Mouse (Mus musculus) MEL (cell line): Measurements from ENCODE around the gene Ttf2. TPM values are rescaled to one million over a fixed set of nuclear protein-coding genes. Genes with fewer than 3 reads are reported as not detected.

Source experiments
- DNase-seq: peaks from one replicate; pipeline ENCODE4 v3.0.0; 2011; ENCODE audit warnings: low read depth, low spot score
- H3K27ac ChIP-seq: 2 replicates; pipeline ENCODE4 v1.5.1; 2012; ENCODE audit warnings: low read depth, mild to moderate bottlenecking, control low read depth, low read length, moderate library complexity; ENCODE audit not compliant: control insufficient read depth
- H3K27me3 ChIP-seq, 2 experiments: fragments of 150-350 bp in 1 of 2; sonication (generic) in 1 of 2; 2 replicates each; pipeline ENCODE4 v1.6.1; 2012; ENCODE audit warnings: low read length in 2 of 2, mild to moderate bottlenecking in 2 of 2, improper control_type of control experiment in 1 of 2, moderate library complexity in 1 of 2; ENCODE audit not compliant: insufficient read depth in 2 of 2, control insufficient read depth in 1 of 2
- H3K36me3 ChIP-seq, 2 experiments: 2 replicates each; pipeline ENCODE4 v1.6.1; 2012 to 2014; ENCODE audit warnings: low read length in 2 of 2, improper control_type of control experiment in 1 of 2, inconsistent platforms in 1 of 2, mild to moderate bottlenecking in 1 of 2; ENCODE audit not compliant: insufficient read depth in 2 of 2, control insufficient read depth in 1 of 2
- H3K4me1 ChIP-seq, 2 experiments: fragments of 150-350 bp in 1 of 2; sonication (generic) in 1 of 2; 2 replicates each; pipeline ENCODE4 v1.6.1; 2012; ENCODE audit warnings: low read length in 2 of 2, improper control_type of control experiment in 1 of 2, mild to moderate bottlenecking in 1 of 2; ENCODE audit not compliant: insufficient read depth in 2 of 2, control insufficient read depth in 1 of 2
- H3K4me3 ChIP-seq, 2 experiments: fragments of 150-350 bp in 1 of 2; sonication (generic) in 1 of 2; 2 replicates each; pipeline ENCODE4 v1.5.1; 2012; ENCODE audit warnings: low read depth in 2 of 2, low read length in 2 of 2, mild to moderate bottlenecking in 2 of 2, moderate library complexity in 2 of 2, control low read depth in 1 of 2, improper control_type of control experiment in 1 of 2; ENCODE audit not compliant: control insufficient read depth in 1 of 2, insufficient read depth in 1 of 2
- H3K79me2 ChIP-seq: 2 replicates; pipeline ENCODE4 v1.6.1; 2012; ENCODE audit warnings: mild to moderate bottlenecking, low read length, moderate library complexity; ENCODE audit not compliant: control insufficient read depth, poor library complexity, insufficient read depth
- H3K9ac ChIP-seq: 2 replicates; pipeline ENCODE4 v1.6.1; 2012; ENCODE audit warnings: low read depth, mild to moderate bottlenecking, control low read depth, low read length, moderate library complexity; ENCODE audit not compliant: control insufficient read depth, poor library complexity, severe bottlenecking
- H3K9me3 ChIP-seq: fragments of 150-350 bp; sonication (generic); replicated peaks from 2 replicates; pipeline ENCODE4 v1.6.1; 2012; ENCODE audit warnings: mild to moderate bottlenecking, low read length, improper control_type of control experiment, moderate library complexity; ENCODE audit not compliant: insufficient read depth
- BHLHE40 ChIP-seq: IDR thresholded peaks from 2 replicates; pipeline ENCODE4 v1.6.1; 2012; ENCODE audit warnings: low read depth, mild to moderate bottlenecking, inconsistent platforms, low read length, improper control_type of control experiment, borderline replicate concordance
- CHD2 ChIP-seq: IDR thresholded peaks from 2 replicates; pipeline ENCODE4 v1.6.1; 2011; ENCODE audit warnings: low read length, improper control_type of control experiment
- CTCF ChIP-seq, 3 experiments: IDR thresholded peaks in 2 of 3; conservative IDR thresholded peaks in 1 of 3; 2 replicates each; pipeline ENCODE4 v1.5.1; 2011 to 2012; ENCODE audit warnings: low read length in 3 of 3, low read depth in 2 of 3, mild to moderate bottlenecking in 2 of 3, improper control_type of control experiment in 1 of 3, inconsistent platforms in 1 of 3, mixed read lengths in 1 of 3, moderate library complexity in 1 of 3; ENCODE audit not compliant: control insufficient read depth in 1 of 3, insufficient read depth in 1 of 3, poor library complexity in 1 of 3, severe bottlenecking in 1 of 3
- E2F4 ChIP-seq: IDR thresholded peaks from 2 replicates; pipeline ENCODE4 v1.6.1; 2011; ENCODE audit warnings: low read depth, low read length, improper control_type of control experiment, borderline replicate concordance
- ELF1 ChIP-seq: IDR thresholded peaks from 2 replicates; pipeline ENCODE4 v1.6.1; 2014; ENCODE audit warnings: low read depth, mild to moderate bottlenecking, inconsistent platforms, low read length, improper control_type of control experiment, moderate library complexity
- HCFC1 ChIP-seq: IDR thresholded peaks from 2 replicates; pipeline ENCODE4 v1.6.1; 2012; ENCODE audit warnings: low read depth, mild to moderate bottlenecking, inconsistent platforms, low read length, improper control_type of control experiment, moderate library complexity
- JUND ChIP-seq: IDR thresholded peaks from 2 replicates; pipeline ENCODE4 v1.6.1; 2011; ENCODE audit warnings: low read depth, mild to moderate bottlenecking, improper control_type of control experiment, low read length
- MAFK ChIP-seq: IDR thresholded peaks from 2 replicates; pipeline ENCODE4 v1.6.1; 2011; ENCODE audit warnings: low read depth, mild to moderate bottlenecking, low read length, improper control_type of control experiment, borderline replicate concordance
- MAX ChIP-seq: IDR thresholded peaks from 2 replicates; pipeline ENCODE4 v1.6.1; 2011; ENCODE audit warnings: low read length, improper control_type of control experiment
- MYB ChIP-seq: IDR thresholded peaks from 2 replicates; pipeline ENCODE4 v1.6.1; 2011; ENCODE audit warnings: mild to moderate bottlenecking, low read depth, low read length, improper control_type of control experiment
- NELFE ChIP-seq: IDR thresholded peaks from 2 replicates; pipeline ENCODE4 v1.6.1; 2011; ENCODE audit warnings: low read depth, low read length, improper control_type of control experiment
- NRF1 ChIP-seq: IDR thresholded peaks from 2 replicates; pipeline ENCODE4 v1.6.1; 2014; ENCODE audit warnings: low read depth, mild to moderate bottlenecking, inconsistent platforms, low read length, improper control_type of control experiment, moderate library complexity; ENCODE audit not compliant: poor library complexity, insufficient read depth, severe bottlenecking
- POLR2A ChIP-seq, 2 experiments: IDR thresholded peaks; 2 replicates each; pipeline ENCODE4 v1.6.1; 2011 to 2012; ENCODE audit warnings: low read length in 2 of 2, mild to moderate bottlenecking in 2 of 2, control low read depth in 1 of 2, improper control_type of control experiment in 1 of 2, low read depth in 1 of 2, moderate library complexity in 1 of 2; ENCODE audit not compliant: control insufficient read depth in 1 of 2, insufficient read depth in 1 of 2, poor library complexity in 1 of 2
- POLR2AphosphoS5 ChIP-seq: IDR thresholded peaks from 2 replicates; pipeline ENCODE4 v1.6.1; 2012; ENCODE audit warnings: low read depth, borderline replicate concordance, mild to moderate bottlenecking, inconsistent platforms, low read length, moderate library complexity, mixed read lengths
- RCOR1 ChIP-seq: IDR thresholded peaks from 2 replicates; pipeline ENCODE4 v1.6.1; 2012; ENCODE audit warnings: low read depth, mild to moderate bottlenecking, inconsistent platforms, low read length, improper control_type of control experiment
- SIN3A ChIP-seq: IDR thresholded peaks from 2 replicates; pipeline ENCODE4 v1.6.1; 2012; ENCODE audit warnings: low read length, improper control_type of control experiment, inconsistent platforms
- SMC3 ChIP-seq: IDR thresholded peaks from 2 replicates; pipeline ENCODE4 v1.6.1; 2011; ENCODE audit warnings: low read depth, low read length, improper control_type of control experiment
- TCF12 ChIP-seq: IDR thresholded peaks from 2 replicates; pipeline ENCODE4 v1.6.1; 2014; ENCODE audit warnings: low read depth, mild to moderate bottlenecking, inconsistent platforms, low read length, improper control_type of control experiment, moderate library complexity
- USF1 ChIP-seq: IDR thresholded peaks from 2 replicates; pipeline ENCODE4 v1.6.1; 2014; ENCODE audit warnings: low read depth, mild to moderate bottlenecking, inconsistent platforms, low read length, improper control_type of control experiment, moderate library complexity
- ZKSCAN1 ChIP-seq: IDR thresholded peaks from 2 replicates; pipeline ENCODE4 v1.6.1; 2012; ENCODE audit warnings: low read depth, mild to moderate bottlenecking, inconsistent platforms, low read length, improper control_type of control experiment, moderate library complexity
- ZMIZ1 ChIP-seq: IDR thresholded peaks from 2 replicates; pipeline ENCODE4 v1.6.1; 2012; ENCODE audit warnings: low read depth, mild to moderate bottlenecking, inconsistent platforms, low read length, improper control_type of control experiment, moderate library complexity
- polyA plus RNA-seq, 2 experiments: library from polyadenylated mRNA; stranded (reverse) in 1 of 2; unstranded in 1 of 2; fragments of >175 nt in 1 of 2; fragments of >200 nt in 1 of 2; gene quantifications; 2 replicates each; pipeline versions ENCODE4 v1.2.1 to v1.2.4; 2012; ENCODE audit warnings: low replicate concordance in 2 of 2, low read depth in 1 of 2; ENCODE audit not compliant: insufficient read length in 2 of 2, insufficient read depth in 1 of 2, missing spikeins in 1 of 2
- total RNA-seq: library from RNA; depleted of rRNA; stranded (reverse); fragments of 300-350 nt; gene quantifications from 2 replicates; pipeline ENCODE4 v1.2.3, GENCODE M21; 2012

Gene Ttf2
- total and polyA plus RNA-seq, 3 experiments, result 27.7 to 34.4 TPM; not detected in 1

DNA sequence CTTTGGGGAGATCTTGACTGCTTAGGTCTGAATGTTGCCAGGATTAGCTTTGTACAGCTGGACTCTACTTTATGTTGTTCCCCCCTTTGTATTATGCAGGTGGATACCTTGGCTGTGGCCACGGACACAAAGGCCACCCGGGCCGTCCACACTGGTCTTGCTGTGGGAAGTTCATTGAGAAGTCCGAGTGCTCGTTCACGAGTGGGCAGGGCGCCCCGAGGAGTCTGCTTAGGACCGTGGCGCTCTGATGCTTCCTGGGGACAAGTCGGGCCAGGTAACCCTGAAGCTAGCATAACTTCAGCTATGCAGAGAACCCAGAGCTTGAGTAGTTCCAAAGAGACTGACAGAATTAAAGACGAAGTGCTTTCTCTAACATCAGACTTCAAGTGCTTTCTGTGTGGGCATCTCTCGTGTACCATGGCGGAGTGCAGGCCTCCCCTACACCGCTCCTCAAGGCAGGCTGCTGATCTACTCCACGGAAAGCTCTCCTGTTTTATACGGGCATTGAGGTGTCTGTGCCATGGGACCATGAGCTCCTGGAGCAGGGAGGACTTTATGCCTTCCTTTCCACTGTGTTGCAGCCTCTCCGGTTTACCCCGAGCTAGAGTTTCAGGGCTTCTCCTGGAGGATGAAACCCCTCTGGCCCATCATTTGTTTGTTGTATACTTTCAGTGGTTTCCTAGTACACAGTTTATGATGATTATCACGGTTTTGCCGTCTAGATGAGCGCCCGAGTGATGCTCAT lies 38.0 kb downstream of the Ttf2 start:
- no peaks in the 10 kb centered on the region for H3K9me3 ChIP-seq
- H3K79me2 ChIP-seq, result no peaks in the 10 kb centered on the region
- no peak overlapping the region for H3K9ac ChIP-seq
- H3K4me1 ChIP-seq, result peaks cover 0 to 3% of the 10 kb centered on the region in 2 experiments; a peak in 1 of 4 replicates
- no peak for DNase-seq
- no peak overlapping the region for H3K27ac ChIP-seq
- peaks cover 0 to 7% of the 10 kb centered on the region in 2 experiments; a peak in 1 of 4 replicates for H3K36me3 ChIP-seq
- TF ChIP-seq NELFE (no peak), E2F4 (no peak), POLR2A (IDR thresholded peaks at IDR 0.05; ENCODE audit: control insufficient read depth in 1 of 2, insufficient read depth in 1 of 2, low read depth in 1 of 2, low read length in 2 of 2, poor library complexity in 1 of 2) (no peak)
- H3K27me3 ChIP-seq, result no peaks in the 10 kb centered on the region
- H3K4me3 ChIP-seq, result no peak overlapping the region

DNA sequence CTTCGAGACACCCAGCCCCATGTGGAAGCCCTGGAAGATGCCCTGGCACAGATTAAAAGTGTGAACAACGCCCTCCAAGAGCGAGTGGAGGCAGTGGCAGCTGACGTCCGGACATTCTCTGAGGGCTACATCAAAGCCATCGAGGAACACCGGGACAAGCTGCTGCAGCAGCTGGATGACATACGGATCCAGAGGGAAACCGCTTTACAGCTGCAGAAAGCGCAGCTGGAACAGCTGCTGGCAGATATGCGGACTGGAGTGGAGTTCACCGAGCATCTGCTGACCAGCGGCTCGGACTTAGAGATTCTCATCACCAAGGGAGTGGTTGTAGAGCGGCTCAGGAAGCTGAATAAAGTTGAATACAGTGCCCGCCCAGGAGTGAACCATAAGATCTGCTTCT lies 44.3 kb downstream of the Ttf2 start:
- Histone ChIP-seq H3K27me3 (no peaks in the 10 kb centered on the region), H3K4me1 (peaks cover 0 to 14% of the 10 kb centered on the region in 2 experiments; a peak in 3 of 4 replicates), H3K79me2 (no peaks in the 10 kb centered on the region; the same call in 1 of the 2 replicates), H3K27ac (no peak overlapping the region)
- no peak for DNase-seq
- TF ChIP-seq CHD2, result no peak
- no peak for TF ChIP-seq RCOR1
- no peak for TF ChIP-seq USF1
- no peak for TF ChIP-seq ZKSCAN1
- TF ChIP-seq ELF1, result no peak
- TF ChIP-seq CTCF (IDR thresholded peaks at IDR 0.05 in 2 of 3, conservative IDR thresholded peaks at IDR 0.05 in 1 of 3; ENCODE audit: control insufficient read depth in 1 of 3, insufficient read depth in 1 of 3, low read depth in 2 of 3, low read length in 3 of 3, poor library complexity in 1 of 3, severe bottlenecking in 1 of 3), result no peak
- TF ChIP-seq POLR2AphosphoS5, result no peak
- no peak for TF ChIP-seq JUND
- no peak for TF ChIP-seq TCF12
- TF ChIP-seq MAX, result no peak
- TF ChIP-seq BHLHE40, result no peak
- no peak for TF ChIP-seq SIN3A
- TF ChIP-seq ZMIZ1, result no peak
- no peak for TF ChIP-seq HCFC1
- TF ChIP-seq NRF1, result no peak
- no peak for TF ChIP-seq MYB
- TF ChIP-seq SMC3, result no peak
- TF ChIP-seq E2F4, result no peak
- TF ChIP-seq MAFK, result no peak
- TF ChIP-seq, all 39 proteins: peak for 0
- Histone ChIP-seq H3K9ac (no peak overlapping the region), H3K4me3 (no peak overlapping the region), H3K36me3 (peaks cover 0 to 3% of the 10 kb centered on the region in 2 experiments; a peak in 2 of 4 replicates), H3K9me3 (no peaks in the 10 kb centered on the region)
